Mouse (Mus musculus) liver, postnatal 0 days (tissue): ENCODE results near the gene Abcd1. TPM values are rescaled to one million over a fixed set of nuclear protein-coding genes. Genes with fewer than 3 reads are reported as not detected.

Source experiments
- ATAC-seq: fragments of 200-750 bp; cut with Nextera tagmentation; 2 replicates; pipeline ENCODE4 v1.8.0; 2017; ENCODE audit warnings: mild to moderate bottlenecking, moderate library complexity
- DNase-seq: peaks from one replicate; pipeline ENCODE4 v3.0.0-alpha.2; 2016
- H3K27ac ChIP-seq: fragments of 300-500 bp; sonication (generic); 2 replicates; pipeline ENCODE4 v1.5.1; 2014; ENCODE audit warnings: antibody characterized with exemption, moderate library complexity, mild to moderate bottlenecking, low read depth
- H3K27me3 ChIP-seq: fragments of 300-500 bp; sonication (generic); 2 replicates; pipeline ENCODE4 v1.6.1; 2014; ENCODE audit warnings: low read length, control low read depth, mixed read lengths; ENCODE audit not compliant: insufficient read depth
- H3K36me3 ChIP-seq: fragments of 300-500 bp; sonication (generic); replicated peaks from 2 replicates; pipeline ENCODE4 v1.6.1; 2014; ENCODE audit warnings: mild to moderate bottlenecking, control low read depth, low read length, moderate library complexity, mixed read lengths; ENCODE audit not compliant: insufficient read depth
- H3K4me1 ChIP-seq: fragments of 300-500 bp; sonication (generic); 2 replicates; pipeline ENCODE4 v1.6.1; 2014; ENCODE audit warnings: antibody characterized with exemption, mild to moderate bottlenecking, control low read depth; ENCODE audit not compliant: insufficient read depth
- H3K4me2 ChIP-seq: fragments of 300-500 bp; sonication (generic); 2 replicates; pipeline ENCODE4 v1.6.1; 2014; ENCODE audit warnings: low read depth, mild to moderate bottlenecking, low read length, moderate library complexity, mixed read lengths
- H3K4me3 ChIP-seq: fragments of 300-500 bp; sonication (generic); 2 replicates; pipeline ENCODE4 v1.5.1; 2014; ENCODE audit warnings: low read depth, low read length
- H3K9ac ChIP-seq: fragments of 300-500 bp; sonication (generic); replicated peaks from 2 replicates; pipeline ENCODE4 v1.6.1; 2014; ENCODE audit warnings: mild to moderate bottlenecking, moderate library complexity
- H3K9me3 ChIP-seq: fragments of 300-500 bp; sonication (generic); 2 replicates; pipeline ENCODE4 v1.6.1; 2016; ENCODE audit warnings: mild to moderate bottlenecking, control low read depth, low read length, mixed read lengths
- CTCF ChIP-seq: sonication (generic); IDR thresholded peaks from 2 replicates; pipeline ENCODE4 v1.5.1; 2016; ENCODE audit warnings: antibody characterized with exemption, low read depth
- EP300 ChIP-seq: IDR thresholded peaks from 2 replicates; pipeline ENCODE4 v1.6.1; 2016; ENCODE audit warnings: antibody characterized with exemption, low read depth, mild to moderate bottlenecking
- WGBS: fragments of 180-500 bp; shearing (Covaris S2); extraction: QIAGEN DNeasy Blood & Tissue Kit; methylation state at CpG from one replicate; pipeline ENCODE4 v1.1.7; 2014; ENCODE audit not compliant: insufficient replicate concordance; 5-methylcytosine and 5-hydroxymethylcytosine counted together
- polyA plus RNA-seq: library from polyadenylated mRNA; unstranded; fragments of >200 nt; fragmentation: Nextera tagmentation; extraction: Ambion mirVana; gene quantifications from 2 replicates; pipeline ENCODE4 v1.2.1, GENCODE M21; 2015

The Abcd1 gene
- polyA plus RNA-seq, 1 experiment from 2014 or later = 7.5 TPM

- DNase-seq = peak; percentile 56
- TF ChIP-seq CTCF (peak; percentile 52), EP300 (no peak)
- peak overlapping the region; percentile 81 for H3K27ac ChIP-seq
Observed at GRCm38 (mm10) chrX:73715476-73716108, 805 bp upstream of the Abcd1 start.

GRCm38 (mm10) chrX:73716709-73717545 lies 530 bp downstream of the Abcd1 start:
- Histone ChIP-seq H3K27me3 (no peaks in the 10 kb centered on the region), H3K9me3 (no peaks in the 10 kb centered on the region), H3K9ac (peak overlapping the region; percentile 69), H3K27ac (peak overlapping the region; percentile 81), H3K4me2 (peak overlapping the region; percentile 68), H3K36me3 (peaks cover 4% of the 10 kb centered on the region), H3K4me1 (peaks cover 20% of the 10 kb centered on the region), H3K4me3 (peak overlapping the region; percentile 54)
- DNase-seq = peak; percentile 13
- TF ChIP-seq EP300 (no peak), CTCF (no peak)
- peak; percentile 3 for ATAC-seq
- WGBS = 28% methylated on average over 26 of the region's 30 CpGs

More at GRCm38 (mm10) chrX:73715476-73716108, 805 bp upstream of the Abcd1 start:
- peak overlapping the region; percentile 54 for H3K4me3 ChIP-seq
- peaks cover 4% of the 10 kb centered on the region for H3K36me3 ChIP-seq
- no peaks in the 10 kb centered on the region for H3K9me3 ChIP-seq
- ATAC-seq = peak; percentile 37
- peaks cover 20% of the 10 kb centered on the region for H3K4me1 ChIP-seq
- H3K4me2 ChIP-seq = peak overlapping the region; percentile 68
- 27% methylated on average over 19 of the region's 21 CpGs for WGBS
- no peaks in the 10 kb centered on the region for H3K27me3 ChIP-seq
- peak overlapping the region; percentile 69 for H3K9ac ChIP-seq

GRCm38 (mm10) chrX:73717667-73718066 lies 1.3 kb downstream of the Abcd1 start:
- Histone ChIP-seq H3K27me3 (no peaks in the 10 kb centered on the region), H3K4me1 (peaks cover 20% of the 10 kb centered on the region), H3K9me3 (no peaks in the 10 kb centered on the region), H3K36me3 (peaks cover 3% of the 10 kb centered on the region; the same call in 1 of the 2 replicates), H3K4me3 (peak overlapping the region; percentile 54), H3K9ac (peak overlapping the region; percentile 69), H3K4me2 (peak overlapping the region; percentile 68), H3K27ac (peak overlapping the region; percentile 81)
- 42% methylated on average over 11 of the region's 11 CpGs for WGBS
- no peak for TF ChIP-seq CTCF
- TF ChIP-seq EP300 = no peak
- ATAC-seq (no peak), DNase-seq (peak; percentile 28)

- Histone ChIP-seq H3K36me3 (0 out of 2 replicates have a peak, but pooled peaks cover 2% of the 10 kb centered on the region), H3K27me3 (no peaks in the 10 kb centered on the region), H3K4me2 (peak overlapping the region; percentile 68), H3K9me3 (no peaks in the 10 kb centered on the region), H3K27ac (peak overlapping the region; percentile 81), H3K4me3 (peak overlapping the region; percentile 54), H3K9ac (peak overlapping the region; percentile 26; the same call in 1 of the 2 replicates), H3K4me1 (peaks cover 20% of the 10 kb centered on the region)
- WGBS = 19% methylated on average over 3 of the region's 3 CpGs
- TF ChIP-seq CTCF (no peak), EP300 (no peak)
- ATAC-seq (no peak), DNase-seq (peak; percentile 15)
Observed at GRCm38 (mm10) chrX:73718271-73718670, 1.9 kb downstream of the Abcd1 start.

- Histone ChIP-seq H3K36me3 (0 out of 2 replicates have a peak, but pooled peaks cover 2% of the 10 kb centered on the region), H3K9me3 (no peaks in the 10 kb centered on the region), H3K4me3 (peak overlapping the region; percentile 54), H3K27ac (peak overlapping the region; percentile 81), H3K27me3 (no peaks in the 10 kb centered on the region), H3K9ac (peak overlapping the region; percentile 26; the same call in 1 of the 2 replicates), H3K4me1 (peaks cover 20% of the 10 kb centered on the region), H3K4me2 (peak overlapping the region; percentile 68)
- 41% methylated on average over 5 of the region's 5 CpGs for WGBS
- TF ChIP-seq CTCF (no peak), EP300 (no peak)
- DNase-seq (peak; percentile 58), ATAC-seq (no peak)
Observed at GRCm38 (mm10) chrX:73718686-73719362, 2.4 kb downstream of the Abcd1 start.

GRCm38 (mm10) chrX:73730908-73731307 lies 14.5 kb downstream of the Abcd1 start:
- 32% methylated on average over 1 of the region's 1 CpGs for WGBS
- H3K4me3 ChIP-seq = no peak overlapping the region

More at GRCm38 (mm10) chrX:73730908-73731307, 14.5 kb downstream of the Abcd1 start:
- ATAC-seq = no peak
- H3K27me3 ChIP-seq = no peaks in the 10 kb centered on the region
- H3K36me3 ChIP-seq = peaks cover 5% of the 10 kb centered on the region; the same call in 1 of the 2 replicates
- no peak overlapping the region for H3K27ac ChIP-seq
- DNase-seq = no peak
- H3K9ac ChIP-seq = no peak overlapping the region
- no peak for TF ChIP-seq CTCF
- TF ChIP-seq EP300 = no peak
- H3K4me2 ChIP-seq = no peak overlapping the region
- H3K9me3 ChIP-seq = no peaks in the 10 kb centered on the region
- no peaks in the 10 kb centered on the region for H3K4me1 ChIP-seq
